Mouse (Mus musculus): ENCODE measurements at regions not wholly inside any gene's neighbourhood (a gene's known extent, or its start where the extent isn't known, plus 50 kb on each side); places are given as distances from the start of the nearest gene placed in this dataset.

GRCm38 (mm10) chr15:72101730-72102129, 1732.6 kb upstream of the Gm6569 start:
- Histone ChIP-seq H3K4me3 (no peak overlapping the region), H3ac (ENCODE audit: control insufficient read depth, insufficient read length) (no peak overlapping the region), H3K27me3 (ENCODE audit: control insufficient read depth, insufficient read depth, insufficient read length) (no peaks in the 10 kb centered on the region), H3K36me3 (ENCODE audit: control insufficient read depth, insufficient read depth) (no peaks in the 10 kb centered on the region), H3K4me2 (ENCODE audit: low read depth) (no peak overlapping the region), H3K79me2 (ENCODE audit: control insufficient read depth, insufficient read depth) (no peaks in the 10 kb centered on the region)
- TF ChIP-seq REST (IDR thresholded peaks at IDR 0.05; ENCODE audit: insufficient read depth, insufficient read length) (no peak), MAX (IDR thresholded peaks at IDR 0.05; ENCODE audit: low read depth) (no peak), USF1 (IDR thresholded peaks at IDR 0.05; ENCODE audit: low read depth) (no peak), POLR2A (IDR thresholded peaks at IDR 0.05; ENCODE audit: insufficient read length, low read depth) (no peak), TCF3 (IDR thresholded peaks at IDR 0.05; ENCODE audit: insufficient read length, low read depth) (no peak), TCF12 (IDR thresholded peaks at IDR 0.05; ENCODE audit: insufficient read depth, poor library complexity, severe bottlenecking) (no peak), CEBPB (IDR thresholded peaks at IDR 0.05; ENCODE audit: insufficient read depth, poor library complexity, severe bottlenecking) (no peak), SRF (IDR thresholded peaks at IDR 0.05; ENCODE audit: control insufficient read depth, insufficient read length, low read depth) (no peak), MYOG (IDR thresholded peaks at IDR 0.05; ENCODE audit: control insufficient read depth in 1 of 3, insufficient read depth in 1 of 3, insufficient read length in 2 of 3, low read depth in 2 of 3) (no peak), MYOD1 (IDR thresholded peaks at IDR 0.05; ENCODE audit: control insufficient read depth in 1 of 3, insufficient read length in 2 of 3, low read depth in 2 of 3) (no peak), E2F4 (IDR thresholded peaks at IDR 0.05; ENCODE audit: insufficient read depth) (no peak), POLR2AphosphoS2 (IDR thresholded peaks at IDR 0.05; ENCODE audit: insufficient read length, low read depth) (no peak)

DNA sequence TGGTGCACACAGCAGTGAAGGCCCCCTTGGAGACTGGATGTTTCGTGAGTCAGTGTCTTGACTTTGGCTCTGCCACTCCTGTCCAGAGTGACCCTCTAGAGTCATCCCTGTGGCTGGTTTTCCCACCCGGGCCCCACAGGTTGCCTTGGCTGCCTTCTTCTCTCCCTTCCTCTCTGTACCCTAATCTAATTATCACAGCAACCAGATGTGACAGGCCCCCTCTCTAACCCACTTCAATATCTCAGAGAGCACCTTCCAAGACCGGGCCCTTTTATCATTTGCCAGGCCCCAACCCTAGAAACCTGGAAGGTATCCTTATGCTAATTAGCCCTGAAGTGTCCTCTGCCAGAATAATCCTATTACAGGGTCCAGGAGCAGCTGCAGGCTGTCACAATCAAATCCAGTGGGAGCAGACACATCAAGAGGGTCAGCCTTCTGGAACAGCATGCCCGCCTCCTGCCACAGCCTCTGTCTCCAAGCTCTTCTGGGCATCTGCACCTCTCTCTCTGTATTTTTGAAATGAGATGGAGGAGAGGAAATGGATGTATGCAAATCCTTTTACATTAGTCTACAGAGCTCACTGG, 1728.4 kb upstream of the Gm6569 start:
- Histone ChIP-seq H3K4me3 (no peak overlapping the region), H3ac (ENCODE audit: control insufficient read depth, insufficient read length) (no peak overlapping the region), H3K27me3 (ENCODE audit: control insufficient read depth, insufficient read depth, insufficient read length) (no peaks in the 10 kb centered on the region), H3K36me3 (ENCODE audit: control insufficient read depth, insufficient read depth) (no peaks in the 10 kb centered on the region), H3K79me2 (ENCODE audit: control insufficient read depth, insufficient read depth) (no peaks in the 10 kb centered on the region), H3K4me2 (ENCODE audit: low read depth) (no peak overlapping the region)
- TF ChIP-seq TCF12 (IDR thresholded peaks at IDR 0.05; ENCODE audit: insufficient read depth, poor library complexity, severe bottlenecking) = no peak
- no peak for TF ChIP-seq TCF3 (IDR thresholded peaks at IDR 0.05; ENCODE audit: insufficient read length, low read depth)
- TF ChIP-seq MYOG (IDR thresholded peaks at IDR 0.05; ENCODE audit: control insufficient read depth in 1 of 3, insufficient read depth in 1 of 3, insufficient read length in 2 of 3, low read depth in 2 of 3) = no peak
- no peak for TF ChIP-seq USF1 (IDR thresholded peaks at IDR 0.05; ENCODE audit: low read depth)
- no peak for TF ChIP-seq REST (IDR thresholded peaks at IDR 0.05; ENCODE audit: insufficient read depth, insufficient read length)

GRCm38 (mm10) chr15:72110520-72110919, 1723.8 kb upstream of the Gm6569 start:
- no peak overlapping the region for H3K4me3 ChIP-seq
- H3K36me3 ChIP-seq (ENCODE audit: control insufficient read depth, insufficient read depth) = no peaks in the 10 kb centered on the region
- H3ac ChIP-seq (ENCODE audit: control insufficient read depth, insufficient read length) = no peak overlapping the region
- no peaks in the 10 kb centered on the region for H3K79me2 ChIP-seq (ENCODE audit: control insufficient read depth, insufficient read depth)
- TF ChIP-seq E2F4 (IDR thresholded peaks at IDR 0.05; ENCODE audit: insufficient read depth) (no peak), SRF (IDR thresholded peaks at IDR 0.05; ENCODE audit: control insufficient read depth, insufficient read length, low read depth) (no peak), CEBPB (IDR thresholded peaks at IDR 0.05; ENCODE audit: insufficient read depth, poor library complexity, severe bottlenecking) (no peak)
- H3K4me2 ChIP-seq (ENCODE audit: low read depth) = no peak overlapping the region
- H3K27me3 ChIP-seq (ENCODE audit: control insufficient read depth, insufficient read depth, insufficient read length) = no peaks in the 10 kb centered on the region

GRCm38 (mm10) chr15:72116772-72117171, 1717.6 kb upstream of the Gm6569 start:
- H3K4me2 ChIP-seq (ENCODE audit: low read depth) = peak overlapping the region; percentile 35
- H3ac ChIP-seq (ENCODE audit: control insufficient read depth, insufficient read length) = no peak overlapping the region
- H3K27me3 ChIP-seq (ENCODE audit: control insufficient read depth, insufficient read depth, insufficient read length) = no peaks in the 10 kb centered on the region
- H3K4me3 ChIP-seq = no peak overlapping the region
- no peaks in the 10 kb centered on the region for H3K79me2 ChIP-seq (ENCODE audit: control insufficient read depth, insufficient read depth)
- no peaks in the 10 kb centered on the region for H3K36me3 ChIP-seq (ENCODE audit: control insufficient read depth, insufficient read depth)
- TF ChIP-seq SRF (IDR thresholded peaks at IDR 0.05; ENCODE audit: control insufficient read depth, insufficient read length, low read depth) = no peak
- TF ChIP-seq CEBPB (IDR thresholded peaks at IDR 0.05; ENCODE audit: insufficient read depth, poor library complexity, severe bottlenecking) = peak; percentile 56; the same call in 1 of the 2 replicates
- no peak for TF ChIP-seq E2F4 (IDR thresholded peaks at IDR 0.05; ENCODE audit: insufficient read depth)

DNA sequence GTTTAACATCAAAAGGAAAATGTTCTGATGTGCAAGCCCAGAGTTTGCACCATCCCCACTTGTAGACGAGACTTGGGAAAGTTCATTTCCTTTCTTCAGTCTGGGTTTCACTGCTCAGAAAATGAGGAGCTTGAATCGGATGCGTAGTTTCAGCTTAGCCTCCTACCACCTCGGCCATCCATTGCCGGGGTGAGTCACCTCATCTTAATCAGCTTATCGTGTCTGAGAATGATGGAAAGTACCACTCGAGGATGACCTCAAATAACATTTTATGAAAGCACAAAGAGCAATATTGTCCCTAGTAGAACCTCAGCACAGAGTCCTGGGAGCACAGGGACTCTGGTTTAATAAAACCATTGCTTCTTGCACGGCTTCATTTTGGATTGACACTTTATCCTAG, 1700.1 kb upstream of the Gm6569 start:
- no peaks in the 10 kb centered on the region for H3K36me3 ChIP-seq (ENCODE audit: control insufficient read depth, insufficient read depth)
- H3ac ChIP-seq (ENCODE audit: control insufficient read depth, insufficient read length) = no peak overlapping the region
- H3K4me2 ChIP-seq (ENCODE audit: low read depth) = peak overlapping the region; percentile 44
- no peak for TF ChIP-seq REST (IDR thresholded peaks at IDR 0.05; ENCODE audit: insufficient read depth, insufficient read length)
- TF ChIP-seq E2F4 (IDR thresholded peaks at IDR 0.05; ENCODE audit: insufficient read depth) = no peak
- no peak for TF ChIP-seq POLR2AphosphoS2 (IDR thresholded peaks at IDR 0.05; ENCODE audit: insufficient read length, low read depth)
- TF ChIP-seq MYOD1 (IDR thresholded peaks at IDR 0.05; ENCODE audit: control insufficient read depth in 1 of 3, insufficient read length in 2 of 3, low read depth in 2 of 3) = no peak
- TF ChIP-seq MAX (IDR thresholded peaks at IDR 0.05; ENCODE audit: low read depth) = no peak
- no peaks in the 10 kb centered on the region for H3K79me2 ChIP-seq (ENCODE audit: control insufficient read depth, insufficient read depth)
- H3K4me3 ChIP-seq = no peak overlapping the region
- no peaks in the 10 kb centered on the region for H3K27me3 ChIP-seq (ENCODE audit: control insufficient read depth, insufficient read depth, insufficient read length)

All from myocyte (in vitro differentiated cells).